Mouse (Mus musculus) CD4-positive, CD25-positive, alpha-beta regulatory T cell, adult 2 months (primary cell): Measurements from ENCODE around the gene Dennd6a.
"Not testable (repeated sequence)": the region's sequence is repeated elsewhere in the genome, so short reads cannot be mapped to it uniquely, and the experiment has no call there.

Experiments
- DNase-seq: peaks from one replicate; pipeline ENCODE4 v3.0.0-alpha.2; 2012; ENCODE audit warnings: low read depth, low spot score

The Dennd6a gene

GRCm38 (mm10) chr14:26639961-26640360 lies 66.3 kb downstream of the Dennd6a start:
- DNase-seq = peak; percentile 59

- no peak for DNase-seq
Measured at GRCm38 (mm10) chr14:26643006-26643624, 69.5 kb downstream of the Dennd6a start.

- no peak for DNase-seq
Measured at GRCm38 (mm10) chr14:26645989-26646650, 72.5 kb downstream of the Dennd6a start.

- DNase-seq = no peak
Measured at GRCm38 (mm10) chr14:26647811-26648210, 74.2 kb downstream of the Dennd6a start.

GRCm38 (mm10) chr14:26651901-26652300 lies 78.2 kb downstream of the Dennd6a start:
- DNase-seq = peak; percentile 75

GRCm38 (mm10) chr14:26658178-26658577 lies 84.5 kb downstream of the Dennd6a start:
- DNase-seq = no peak

- no peak for DNase-seq
Measured at GRCm38 (mm10) chr14:26660233-26660632, 86.6 kb downstream of the Dennd6a start.

GRCm38 (mm10) chr14:26662016-26662415 lies 88.4 kb downstream of the Dennd6a start:
- DNase-seq = no peak

- DNase-seq = no peak
Measured at GRCm38 (mm10) chr14:26662488-26662887, 88.8 kb downstream of the Dennd6a start.

GRCm38 (mm10) chr14:26663851-26664250 lies 90.2 kb downstream of the Dennd6a start:
- no peak for DNase-seq

- DNase-seq = no peak
Measured at GRCm38 (mm10) chr14:26667991-26668370, 94.3 kb downstream of the Dennd6a start.

- peak; percentile 66 for DNase-seq
Measured at GRCm38 (mm10) chr14:26668371-26669291, 95.0 kb downstream of the Dennd6a start.

GRCm38 (mm10) chr14:26669292-26670073 lies 95.8 kb downstream of the Dennd6a start, which contains the start of gene Pde12:
Gene Pde12 (minus strand): TSS chr14:26669883.
- DNase-seq = peak; percentile 92

GRCm38 (mm10) chr14:26670964-26671363 lies 97.3 kb downstream of the Dennd6a start:
- DNase-seq = no peak

- DNase-seq = peak; percentile 59
Measured at GRCm38 (mm10) chr14:26671870-26672615, 98.4 kb downstream of the Dennd6a start.

- DNase-seq = not testable (repeated sequence)
Measured at GRCm38 (mm10) chr14:26674476-26675169, 101.0 kb downstream of the Dennd6a start.

- DNase-seq = peak; percentile 24
Measured at GRCm38 (mm10) chr14:26675371-26675770, 101.7 kb downstream of the Dennd6a start.

- DNase-seq = no peak
Measured at GRCm38 (mm10) chr14:26675791-26676190, 102.1 kb downstream of the Dennd6a start.
